Mouse (Mus musculus) liver, adult 2 months (tissue): Measurements from ENCODE around the gene Defa33.
"Not testable (repeated sequence)": the region's sequence is repeated elsewhere in the genome, so short reads cannot be mapped to it uniquely, and the experiment has no call there.

Experiments used
- CTCF ChIP-seq: fragments of 200-500 bp; IDR thresholded peaks from 2 replicates; pipeline ENCODE4 v1.5.1; 2011; ENCODE audit warnings: low read depth, low read length, control low read depth
- POLR2A ChIP-seq: fragments of 200-500 bp; IDR thresholded peaks from 2 replicates; pipeline ENCODE4 v1.6.1; 2011; ENCODE audit warnings: low read length, control low read depth; ENCODE audit not compliant: insufficient read depth; ENCODE audit errors: extremely low read depth

GRCm38 (mm10) chr8:21391511-21391910 lies at the start of gene Defa33:
- not testable (repeated sequence) for TF ChIP-seq CTCF, POLR2A
